Mouse (Mus musculus): ENCODE results near the gene Car2. TPM values are rescaled to one million over a fixed set of nuclear protein-coding genes. Genes with fewer than 3 reads are reported as not detected.

Car2 gene
- polyA plus RNA-seq (2015; fragmentation: Nextera tagmentation; extraction: Ambion mirVana), result 8.4 and 9.8 TPM in 2 replicates

DNA sequence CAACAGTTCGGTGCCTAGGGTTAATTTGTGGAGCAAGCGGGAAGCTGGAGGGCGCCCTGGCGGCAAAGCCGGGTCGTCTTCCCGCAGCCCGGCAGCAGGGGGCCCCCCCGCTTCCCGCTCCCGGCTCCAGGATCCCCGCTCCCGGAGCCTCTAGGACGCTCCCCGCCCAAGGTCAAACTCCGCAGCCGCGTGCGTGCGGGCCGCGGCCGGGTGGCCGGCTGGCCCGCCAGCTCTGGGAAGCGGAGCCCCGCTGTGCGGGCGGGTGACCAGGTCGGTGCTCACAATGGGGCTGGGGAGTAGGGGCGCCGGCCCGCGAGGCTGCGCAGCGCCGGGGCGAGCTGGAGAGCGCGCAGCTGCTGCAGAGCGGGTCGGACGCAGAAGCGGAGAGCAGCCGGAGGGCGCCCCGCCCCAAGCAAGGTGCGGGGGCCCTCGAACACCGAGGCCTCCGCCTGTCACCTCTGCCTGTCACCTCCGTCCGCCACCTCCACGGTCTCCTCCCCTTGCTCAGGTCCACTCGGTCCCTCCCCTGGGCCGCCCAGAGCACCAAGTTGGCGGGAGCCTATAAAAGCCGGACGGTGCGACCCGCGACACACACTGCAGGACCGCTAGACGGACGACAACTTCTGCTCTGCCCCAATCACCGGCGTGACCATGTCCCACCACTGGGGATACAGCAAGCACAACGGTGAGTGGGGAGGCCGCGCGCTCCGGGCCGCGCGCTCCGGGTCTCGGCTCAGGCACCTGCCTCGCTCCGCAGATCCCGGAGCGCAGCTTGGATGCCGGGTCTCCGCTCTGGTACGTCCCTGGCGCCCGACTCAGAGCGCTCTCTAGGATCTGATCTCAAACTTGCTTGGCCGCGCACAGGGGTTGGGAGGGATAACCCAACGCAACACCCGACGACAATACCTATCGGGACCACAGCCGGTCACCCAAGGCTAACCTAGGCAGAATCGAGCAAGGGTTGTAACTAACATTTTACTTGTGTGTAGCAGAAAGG, at the start of gene Car2:
TSS of gene Car2 (plus strand) at position 172 of the 997 bp plus-strand sequence.
- peak; percentile 38 for DNase-seq (ENCODE audit: low spot score)

DNA sequence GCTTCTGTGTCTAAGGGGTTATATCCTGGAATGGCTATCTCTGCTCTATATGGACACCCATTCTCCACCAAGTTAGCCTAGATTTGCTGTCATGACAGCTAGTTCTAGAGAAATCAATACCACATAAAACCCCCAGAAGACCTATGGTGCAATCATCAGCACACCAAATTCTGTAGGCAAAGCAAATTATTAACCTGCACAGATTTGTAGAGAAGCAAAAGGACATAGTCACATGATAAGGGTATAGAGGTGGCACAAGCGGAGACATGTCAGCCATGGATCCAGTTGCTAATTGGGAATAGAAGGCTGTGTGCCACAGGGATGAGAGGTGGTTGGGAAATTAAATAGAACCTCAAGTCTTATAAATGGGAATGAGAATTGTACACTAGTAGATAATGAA, 47.1 kb upstream of the Car2 start:
- no peak for DNase-seq (ENCODE audit: low spot score)

DNA sequence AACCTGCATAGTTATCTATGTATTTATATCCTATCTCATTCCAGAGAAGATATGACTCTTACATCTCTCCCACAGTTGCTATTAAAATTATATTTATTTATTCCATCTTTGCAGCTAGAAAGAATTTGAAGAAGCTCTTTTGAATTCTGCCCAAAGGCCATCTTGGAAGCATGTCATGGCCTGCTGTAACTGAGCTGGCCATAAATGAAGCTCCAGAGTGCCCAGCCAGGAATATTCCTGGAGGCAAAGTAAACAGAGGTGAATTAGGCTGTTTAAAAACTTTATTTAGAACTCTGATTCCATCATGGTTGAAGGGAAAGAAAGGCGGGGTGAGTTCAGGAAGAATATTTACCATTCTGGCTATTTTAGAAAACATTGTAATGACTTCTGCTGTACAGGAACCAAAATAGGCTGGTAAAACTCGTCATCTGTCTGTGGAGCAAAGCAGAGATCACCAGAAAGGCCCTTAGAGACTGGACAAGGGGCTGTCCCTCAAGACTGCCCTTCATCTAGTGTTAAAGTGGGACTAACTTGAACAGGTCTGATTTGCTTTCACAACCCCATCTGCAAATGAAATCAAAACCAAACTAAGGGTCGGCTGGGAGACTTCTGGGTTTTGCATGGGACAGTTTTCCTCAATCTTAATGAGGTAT, 46.5 kb upstream of the Car2 start:
- no peak for DNase-seq (ENCODE audit: low spot score)

DNA sequence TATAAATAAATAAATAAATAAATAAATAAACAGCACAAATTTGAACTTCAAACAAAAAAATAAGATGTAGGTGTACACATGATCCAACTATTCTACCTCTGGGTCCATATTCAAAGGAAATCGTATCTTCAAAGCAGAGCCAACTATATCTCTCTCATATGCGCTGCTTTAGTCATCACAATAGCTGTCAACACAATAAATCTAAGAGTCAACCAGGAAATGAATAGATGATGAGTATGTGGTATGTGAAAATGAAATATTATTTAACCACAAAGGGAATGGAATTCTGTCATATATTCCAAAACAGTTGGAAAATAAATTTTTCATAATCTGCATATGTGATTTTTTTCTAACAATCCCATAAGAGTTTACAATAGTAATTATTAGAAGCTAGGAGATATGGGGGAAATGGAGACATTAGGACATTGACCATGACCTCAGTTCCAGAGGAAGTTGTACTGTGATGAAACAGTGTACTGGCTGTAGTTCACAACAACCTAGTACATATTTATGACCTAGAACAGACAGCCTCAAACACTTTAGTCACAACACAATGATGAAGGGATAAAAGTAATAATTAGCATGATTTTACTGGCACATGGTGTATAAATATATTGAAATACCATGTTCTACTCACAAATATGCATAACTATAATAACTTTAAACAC, 37.4 kb upstream of the Car2 start:
- no peak for DNase-seq (ENCODE audit: low spot score)

DNA sequence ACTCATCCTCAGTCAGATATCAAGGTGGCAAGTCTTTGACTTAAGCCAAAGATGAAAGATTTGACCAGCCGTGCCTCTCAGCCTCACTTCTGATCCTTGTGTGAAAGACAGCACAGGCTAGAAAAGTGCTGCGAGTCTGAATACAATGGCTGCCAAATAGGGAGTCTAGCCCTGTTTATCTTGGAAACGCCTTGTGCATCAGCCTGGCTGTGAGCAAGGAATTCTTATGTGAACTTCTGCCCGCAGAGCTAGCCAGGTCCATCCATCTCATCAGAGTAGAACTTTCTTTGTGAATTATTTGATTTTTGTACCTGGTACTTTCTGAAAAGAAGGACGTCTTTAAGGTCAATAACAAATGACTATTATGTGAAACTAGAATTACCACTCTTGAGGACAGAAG, 32.1 kb upstream of the Car2 start:
- no peak for DNase-seq (ENCODE audit: low spot score)

DNA sequence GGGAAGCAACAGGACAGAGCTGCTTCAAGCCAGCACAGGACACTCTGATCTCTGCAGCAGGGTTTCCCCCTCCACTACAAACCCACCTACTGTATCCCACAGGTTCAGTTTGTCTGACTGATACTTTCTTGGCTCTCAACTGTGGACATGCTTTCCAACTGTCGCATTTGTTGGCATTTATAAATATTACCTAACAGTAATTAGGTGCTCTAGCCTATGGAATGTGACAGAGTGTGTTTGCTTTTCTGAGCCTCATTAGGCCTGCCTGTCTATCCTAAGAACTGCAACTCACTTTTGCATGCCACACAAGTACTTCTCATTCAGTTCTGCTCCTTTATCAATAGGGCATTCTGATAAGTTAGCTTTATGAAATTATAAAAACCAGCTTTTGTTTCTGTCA, 31.6 kb upstream of the Car2 start:
- no peak for DNase-seq (ENCODE audit: low spot score)

DNA sequence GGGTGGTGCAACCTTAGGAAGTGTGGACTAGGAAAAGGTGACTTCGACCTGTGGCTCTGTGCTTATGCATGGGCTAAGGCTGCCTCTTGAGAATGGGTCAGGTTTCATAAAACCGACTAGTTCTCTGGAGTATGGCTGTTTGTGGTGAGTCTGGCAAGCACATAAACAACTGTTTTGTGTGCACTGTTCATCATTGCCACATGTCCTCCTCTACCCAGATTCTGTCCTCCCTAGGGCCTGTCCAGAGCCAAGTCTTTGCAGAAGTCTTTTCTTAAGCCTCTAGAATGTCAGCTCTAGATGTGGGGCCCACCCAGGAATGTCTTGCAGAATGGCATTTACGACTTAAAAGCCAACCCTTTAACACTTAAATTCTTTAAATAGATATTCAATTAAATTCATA, 28.2 kb upstream of the Car2 start:
- DNase-seq (ENCODE audit: low spot score), result no peak

DNA sequence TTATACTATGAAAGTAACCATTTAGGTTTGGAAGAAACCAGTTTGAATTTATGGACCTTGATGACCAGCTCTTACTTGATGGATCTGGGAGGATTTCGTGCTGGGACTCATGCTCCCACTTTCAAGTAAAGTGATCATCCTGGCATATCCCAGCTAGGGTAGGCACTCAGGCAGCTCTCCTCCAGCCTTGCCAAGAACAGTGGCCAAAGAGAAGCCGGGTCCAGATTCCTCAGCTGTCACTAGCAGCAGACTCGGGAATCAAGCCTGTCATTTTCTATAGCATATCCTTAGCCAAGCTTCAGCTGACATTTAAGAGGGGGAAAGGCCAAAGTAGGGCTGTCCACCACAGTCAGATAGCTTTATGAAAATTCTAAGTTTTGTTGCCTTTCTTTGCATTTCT, 25.8 kb upstream of the Car2 start:
- DNase-seq (ENCODE audit: low spot score), result no peak

DNA sequence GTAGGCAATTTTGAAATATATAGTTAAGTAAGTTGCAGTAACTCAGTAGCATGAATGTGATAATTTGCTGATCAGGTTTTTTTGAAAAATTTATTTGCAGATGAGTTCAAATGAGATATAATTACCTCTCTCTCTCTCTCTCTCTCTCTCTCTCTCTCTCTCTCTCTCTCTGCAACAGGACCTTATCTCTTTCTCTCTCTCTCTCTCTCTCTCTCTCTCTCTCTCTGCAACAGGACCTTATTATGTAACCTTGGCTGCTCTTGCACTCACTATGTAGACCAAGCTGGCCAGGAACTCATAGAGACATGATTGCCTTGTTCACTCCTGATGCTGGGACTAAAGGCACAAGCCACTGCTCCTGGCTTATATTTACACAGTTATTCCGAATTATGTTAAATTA, 24.9 kb upstream of the Car2 start:
- no peak for DNase-seq (ENCODE audit: low spot score)

DNA sequence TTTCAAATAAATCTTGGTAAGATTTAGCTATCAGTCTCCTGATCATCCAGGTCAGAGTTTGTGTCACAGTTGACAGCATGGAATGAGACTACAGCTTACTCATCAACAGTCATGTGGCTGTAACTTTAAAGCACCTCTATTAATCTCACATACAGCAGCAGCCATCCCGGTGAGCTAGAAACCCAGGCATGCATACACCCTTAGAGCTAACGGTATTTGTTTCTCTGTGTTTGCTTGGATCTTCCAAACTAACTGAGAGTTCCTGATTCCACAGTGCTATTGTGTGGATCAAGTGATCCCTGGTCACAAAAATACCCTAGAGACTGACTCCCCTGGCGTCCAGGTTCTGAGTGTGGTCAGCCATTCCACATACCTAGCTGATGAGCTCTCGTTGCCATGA, 24.3 kb upstream of the Car2 start:
- DNase-seq (ENCODE audit: low spot score), result no peak

DNA sequence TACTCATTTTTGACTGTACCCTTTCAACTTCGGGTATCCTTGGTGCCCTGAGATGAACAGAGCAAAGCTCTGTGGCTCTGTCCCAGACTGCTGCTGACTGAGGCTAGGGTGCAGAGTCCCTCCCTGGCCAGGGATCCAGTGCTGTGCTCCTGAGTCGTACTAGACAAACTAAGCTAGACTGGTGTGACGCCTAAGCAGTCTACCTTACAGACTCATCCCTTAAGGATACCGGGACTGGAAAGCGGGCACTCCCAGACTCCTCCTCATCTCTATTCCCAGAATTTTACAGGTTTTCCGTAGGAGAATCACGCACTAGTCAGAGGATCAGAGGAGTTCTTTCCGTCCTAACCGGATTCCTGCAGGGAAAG, 23.4 kb upstream of the Car2 start:
- no peak for DNase-seq (ENCODE audit: low spot score)

DNA sequence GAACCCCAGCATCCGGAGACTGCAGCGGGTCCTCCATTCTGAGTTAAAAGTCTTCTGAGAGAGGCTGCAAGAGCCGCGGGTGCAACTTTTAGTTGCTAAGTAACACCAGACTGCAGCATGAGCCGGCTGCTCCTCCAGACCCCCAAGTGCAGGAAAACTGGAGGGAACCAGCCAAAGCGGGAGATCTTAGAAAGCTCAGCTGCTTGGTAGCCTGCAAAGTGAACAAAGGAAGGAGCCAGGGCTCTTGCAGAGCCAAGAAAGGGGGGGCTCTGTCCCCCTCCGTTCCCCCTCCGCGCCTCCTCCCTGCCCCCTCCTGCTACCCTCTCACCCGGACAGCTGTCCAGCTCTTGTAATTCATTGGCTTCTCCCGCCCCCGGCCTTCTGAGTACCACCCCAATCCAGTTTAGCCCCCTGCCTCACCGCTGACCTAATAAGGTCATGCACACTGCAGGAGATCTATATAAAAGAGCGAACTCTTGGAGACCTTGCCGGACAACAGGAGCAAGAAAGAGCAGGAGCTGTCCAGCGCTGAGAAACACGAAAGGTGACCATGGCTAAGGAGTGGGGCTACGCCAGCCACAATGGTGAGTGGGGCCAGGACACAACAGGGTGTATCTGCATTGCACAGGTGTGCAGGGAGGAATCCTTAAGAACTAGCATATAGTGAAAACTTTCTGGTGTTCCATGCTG, 22.9 kb upstream of the Car2 start, which contains the start of gene Car3:
TSS of gene Car3 (plus strand) at position 491 of the 690 bp plus-strand sequence.
- DNase-seq (ENCODE audit: low spot score), result no peak

DNA sequence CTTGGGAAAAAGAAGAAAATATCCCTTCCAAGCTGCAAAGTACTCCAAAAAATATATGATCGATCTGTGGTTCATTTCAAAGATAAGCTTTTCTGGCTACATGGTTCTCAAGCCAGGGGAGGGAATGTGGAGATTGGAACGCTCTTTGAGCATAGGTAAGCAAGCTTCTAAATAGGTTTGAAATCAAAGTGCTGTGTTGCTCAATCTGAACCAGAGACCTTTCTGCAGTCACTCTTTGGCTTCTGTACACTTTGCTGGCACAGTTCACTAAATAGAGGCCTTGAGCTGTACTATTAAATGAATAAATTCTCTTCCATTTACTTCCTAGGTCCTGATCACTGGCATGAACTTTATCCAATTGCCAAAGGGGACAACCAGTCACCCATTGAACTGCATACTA, 22.2 kb upstream of the Car2 start:
- no peak for DNase-seq (ENCODE audit: low spot score)

DNA sequence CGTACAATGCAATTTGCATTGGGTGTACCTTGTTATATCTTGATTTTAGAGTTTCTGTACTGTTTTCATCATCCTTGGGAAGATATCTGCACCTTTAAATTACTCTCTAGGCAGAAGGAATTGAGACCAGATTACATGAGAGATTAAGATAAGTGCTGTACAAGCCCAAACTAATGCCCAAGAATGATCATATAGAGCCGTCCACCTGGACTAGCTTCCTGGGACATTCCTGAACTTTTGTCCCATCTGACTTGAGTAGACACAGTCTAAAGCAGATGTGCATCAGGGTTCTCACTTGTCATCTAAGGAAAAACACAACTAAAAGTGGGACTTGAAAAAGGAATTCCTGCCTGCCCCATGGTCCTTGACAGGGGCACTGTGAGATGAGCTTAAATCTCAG, 20.1 kb upstream of the Car2 start:
- no peak for DNase-seq (ENCODE audit: low spot score)

DNA sequence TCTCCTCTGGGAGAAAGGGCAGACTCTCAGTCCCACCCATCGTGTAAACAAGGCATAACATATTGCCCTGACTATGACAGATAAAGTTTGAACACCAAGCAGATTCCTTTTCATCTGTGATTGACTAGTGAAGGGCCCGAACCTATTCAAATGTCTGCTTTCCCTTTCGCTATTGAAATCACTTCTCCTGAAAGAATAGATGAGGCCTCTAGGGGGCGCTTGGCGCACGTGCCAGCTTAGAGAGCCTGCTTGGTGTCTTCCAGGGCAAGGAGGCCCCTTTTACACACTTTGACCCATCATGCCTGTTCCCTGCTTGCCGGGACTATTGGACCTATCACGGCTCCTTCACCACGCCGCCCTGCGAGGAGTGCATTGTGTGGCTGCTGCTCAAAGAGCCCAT, 16.3 kb upstream of the Car2 start:
- peak; percentile 73 for DNase-seq (ENCODE audit: low spot score)

DNA sequence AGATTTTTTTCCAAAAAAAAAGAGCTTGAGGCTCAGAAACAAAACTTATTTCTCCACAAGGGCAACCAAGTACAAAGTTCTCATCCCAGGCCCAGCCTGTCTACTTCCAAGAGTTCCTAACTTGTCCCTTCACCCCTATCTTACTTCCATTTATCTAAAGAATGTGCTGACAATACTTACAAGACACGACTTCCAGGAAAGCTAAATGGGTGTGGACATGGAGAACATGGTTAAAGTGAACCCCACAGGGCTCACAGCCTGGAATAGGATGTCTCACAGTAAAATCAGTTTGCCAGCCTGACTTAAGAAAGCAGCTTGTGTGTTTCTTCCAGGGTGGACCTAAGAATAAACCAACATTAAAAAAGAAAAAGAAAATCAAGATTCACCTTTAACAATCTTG, 15.5 kb upstream of the Car2 start:
- DNase-seq (ENCODE audit: low spot score), result no peak

DNA sequence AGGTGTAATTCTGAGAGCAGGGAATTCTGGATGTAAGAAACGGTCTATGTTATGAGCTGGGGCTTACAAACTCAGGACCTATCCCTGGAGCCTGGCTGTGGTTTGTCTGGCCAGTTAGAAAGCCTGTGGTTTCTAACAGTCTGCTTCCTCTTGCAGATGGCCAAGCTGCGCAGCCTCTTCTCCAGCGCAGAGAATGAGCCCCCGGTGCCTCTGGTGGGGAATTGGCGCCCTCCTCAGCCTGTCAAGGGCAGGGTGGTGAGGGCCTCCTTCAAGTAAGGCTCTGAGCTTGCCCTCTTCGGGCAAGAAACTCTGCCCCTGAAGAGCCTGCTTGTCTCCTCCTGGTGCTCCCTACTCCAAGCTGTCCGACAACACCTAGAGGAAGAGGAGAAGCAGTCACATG, 14.7 kb upstream of the Car2 start:
- peak; percentile 23 for DNase-seq (ENCODE audit: low spot score)

DNA sequence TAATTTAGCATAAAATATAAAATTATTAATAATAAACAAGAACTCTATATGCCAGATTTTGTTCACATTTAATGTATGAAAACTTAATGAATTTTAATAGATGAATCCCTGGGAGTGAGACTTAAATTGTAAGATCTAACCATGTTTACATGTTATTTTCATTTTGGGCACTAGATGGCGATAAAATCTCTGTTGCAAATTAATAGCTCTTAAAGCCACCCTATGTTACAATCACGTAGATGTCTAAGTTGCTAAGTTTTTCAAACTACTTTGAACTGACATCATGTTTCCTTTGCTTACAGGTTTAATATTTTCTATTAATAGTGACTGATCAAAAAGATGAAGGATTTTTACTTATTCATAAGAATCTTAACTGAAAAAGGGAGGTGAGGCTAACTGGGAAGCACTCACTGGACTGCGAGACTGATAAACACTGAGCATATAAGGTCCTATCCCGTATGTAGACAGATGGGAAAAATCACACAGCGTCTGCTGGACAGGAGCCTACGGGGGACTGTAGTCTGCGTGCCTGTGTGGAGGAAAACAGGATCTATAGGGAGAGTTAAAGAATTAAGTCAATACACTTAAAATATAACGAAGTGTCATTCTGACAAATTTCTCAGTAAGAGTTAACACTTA, 11.6 kb upstream of the Car2 start:
- peak; percentile 70 for DNase-seq (ENCODE audit: low spot score)

DNA sequence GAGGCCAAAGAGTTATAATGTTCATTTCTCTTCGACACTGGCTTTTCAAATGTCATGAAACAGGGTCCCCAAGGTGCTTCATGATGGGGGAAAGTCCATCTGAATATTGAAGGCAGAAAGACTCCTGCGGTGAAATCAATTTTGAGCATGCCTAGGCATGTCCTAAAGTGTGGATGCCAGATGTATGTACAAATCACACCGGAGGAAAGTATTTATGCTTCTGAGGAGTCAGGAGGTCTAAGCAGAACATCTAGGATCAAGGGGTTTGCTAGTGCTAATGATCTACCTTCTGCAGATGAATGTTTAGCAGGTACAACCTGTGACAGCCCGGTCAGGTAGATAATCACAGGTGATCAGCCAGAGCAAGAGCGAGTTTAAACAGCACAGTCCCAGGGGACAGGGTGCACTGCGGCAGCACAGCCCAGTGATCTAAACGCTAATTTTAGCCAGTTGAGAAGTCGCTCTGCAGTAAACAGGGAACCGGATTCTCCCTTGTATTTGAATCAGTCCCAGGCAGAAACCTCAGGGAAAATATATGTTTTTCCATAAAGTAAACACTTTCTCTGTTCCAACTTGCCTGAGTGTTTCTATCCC, 9.7 kb upstream of the Car2 start:
- DNase-seq (ENCODE audit: low spot score), result no peak

DNA sequence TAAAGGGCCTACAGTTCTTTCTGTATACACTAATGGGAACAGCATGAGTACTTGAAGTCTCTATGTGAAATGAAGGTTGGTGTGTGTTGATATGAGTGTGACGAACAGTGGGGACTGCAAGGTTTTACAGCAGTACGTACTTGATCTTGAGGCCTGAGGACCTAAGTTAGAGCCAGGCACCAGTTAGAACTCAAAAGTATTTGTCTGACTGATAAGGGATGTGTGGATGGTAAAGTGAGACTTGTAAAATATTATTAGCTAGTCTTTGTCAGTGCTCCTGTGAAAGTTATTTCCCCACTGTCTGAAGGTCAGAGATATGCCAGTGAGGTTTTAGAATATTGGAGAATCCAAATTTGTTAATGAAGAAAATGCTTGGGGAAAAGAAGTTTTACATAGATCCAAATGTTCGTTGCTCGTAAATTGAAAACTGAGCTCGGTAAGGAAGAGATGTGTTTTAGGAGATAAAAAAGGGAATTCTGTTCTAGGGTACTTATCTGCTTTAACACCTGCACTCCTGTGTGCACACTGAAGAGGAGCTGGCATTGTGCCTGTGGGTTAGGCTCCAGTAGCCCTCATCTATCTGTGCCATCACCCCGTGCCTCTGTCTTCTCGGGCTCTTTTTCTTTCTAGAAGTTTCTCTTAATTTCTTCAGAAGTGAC, 8.7 kb upstream of the Car2 start:
- DNase-seq (ENCODE audit: low spot score), result no peak
